Mouse (Mus musculus) regulatory T cell (primary cell): Measurements from ENCODE around the gene Tmem101.

Experiments used
- in situ Hi-C: fragments of 300-600 bp; cut with MboI, MseI; formaldehyde crosslinking; loops from one replicate; pipeline ENCODE4 v1.15.1; 2025; ENCODE audit warnings: high pct_unique_total_duplicates

Tmem101 gene

GRCm38 (mm10) chr11:102156039-102156785, at the start of gene Tmem101:
Gene Tmem101 (minus strand): TSS chr11:102156404.
- in situ Hi-C loops, result loop anchor here (5.0 kb wide), 1 partner anchor 71 kb away; no protein-coding TSS in a partner anchor

GRCm38 (mm10) chr11:102201408-102201821, 45.2 kb upstream of the Tmem101 start:
- in situ Hi-C loops, result no loop called here

GRCm38 (mm10) chr11:102199856-102200255, 43.7 kb upstream of the Tmem101 start:
- in situ Hi-C loops, result no loop called here

- in situ Hi-C loops, result no loop called here
Observed at GRCm38 (mm10) chr11:102198245-102198644, 42.0 kb upstream of the Tmem101 start.

- in situ Hi-C loops, result no loop called here
Observed at GRCm38 (mm10) chr11:102196018-102196797, 40.0 kb upstream of the Tmem101 start.

- in situ Hi-C loops, result loop anchor here (5.0 kb wide), 1 partner anchor 33 kb away; no protein-coding TSS in a partner anchor
Observed at GRCm38 (mm10) chr11:102193657-102194440, 37.6 kb upstream of the Tmem101 start.

GRCm38 (mm10) chr11:102190848-102191247, 34.6 kb upstream of the Tmem101 start:
- in situ Hi-C loops, result loop anchor here (5.0 kb wide), 1 partner anchor 36 kb away; no protein-coding TSS in a partner anchor

GRCm38 (mm10) chr11:102189461-102190436, 33.5 kb upstream of the Tmem101 start, which contains the start of gene G6pc3:
Gene G6pc3 (plus strand): TSS chr11:102189620.
- in situ Hi-C loops, result loop anchor here (5.0 kb wide), 1 partner anchor 38 kb away; no protein-coding TSS in a partner anchor

- in situ Hi-C loops, result no loop called here
Observed at GRCm38 (mm10) chr11:102188980-102189379, 32.8 kb upstream of the Tmem101 start.

- in situ Hi-C loops, result no loop called here
Observed at GRCm38 (mm10) chr11:102186235-102186634, 30.0 kb upstream of the Tmem101 start.

- in situ Hi-C loops, result no loop called here
Observed at GRCm38 (mm10) chr11:102185677-102186076, 29.5 kb upstream of the Tmem101 start.

- in situ Hi-C loops, result no loop called here
Observed at GRCm38 (mm10) chr11:102184646-102185495, 28.7 kb upstream of the Tmem101 start, which contains the start of gene Lsm12. Gene Lsm12 (minus strand): TSS chr11:102185296.

- in situ Hi-C loops, result no loop called here
Observed at GRCm38 (mm10) chr11:102184253-102184645, 28.0 kb upstream of the Tmem101 start.

- in situ Hi-C loops, result no loop called here
Observed at GRCm38 (mm10) chr11:102179836-102180235, 23.6 kb upstream of the Tmem101 start.

GRCm38 (mm10) chr11:102168689-102169088, 12.5 kb upstream of the Tmem101 start:
- in situ Hi-C loops, result no loop called here

- in situ Hi-C loops, result no loop called here
Observed at GRCm38 (mm10) chr11:102167539-102167938, 11.3 kb upstream of the Tmem101 start.

- in situ Hi-C loops, result no loop called here
Observed at GRCm38 (mm10) chr11:102165971-102166722, 9.9 kb upstream of the Tmem101 start.

- in situ Hi-C loops, result loop anchor here (5.0 kb wide), 1 partner anchor 68 kb away; no protein-coding TSS in a partner anchor
Observed at GRCm38 (mm10) chr11:102159781-102160180, 3.6 kb upstream of the Tmem101 start.
